27 mouse cellular contexts compared by ENCODE assay signal in the genomic region with DNA sequence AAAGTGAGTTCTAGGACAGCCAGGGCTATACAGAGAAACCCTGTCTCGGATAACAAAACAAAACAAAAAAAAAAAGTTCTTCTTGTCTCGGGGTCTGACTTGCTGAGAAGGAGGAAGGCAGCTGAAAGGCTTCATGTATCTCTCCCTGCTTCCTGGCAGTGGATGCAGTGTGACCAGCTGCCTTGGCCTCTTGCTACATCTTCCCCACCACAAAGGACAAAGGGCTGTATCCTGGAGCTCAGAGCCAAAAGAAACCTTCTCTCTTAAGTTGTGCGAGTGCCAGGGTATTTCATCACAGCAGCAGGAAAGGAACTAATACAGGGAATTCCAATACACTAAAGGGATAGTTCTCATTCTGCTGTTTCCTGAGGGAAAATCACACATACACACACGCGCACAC. TPM values are rescaled to one million over a fixed set of nuclear protein-coding genes. Genes with fewer than 3 reads are reported as not detected.
DNase-seq lines count a peak whose midpoint lies in the region; ATAC-seq lines count a peak whose summit lies in the region.
"Had no signal": no experiment of that assay in that cellular context is flagged by ENCODE, and none has a peak within 500 bp of the region (broad histone marks: within the 10 kb centered on the region; RNA-seq: fewer than 3 reads in every experiment).

No protein-coding gene starts in this region.

- no peaks in the 10 kb centered on the region for H3K9me3 ChIP-seq in forebrain, embryonic 12.5 days
- H3K9me3 ChIP-seq: embryonic facial prominence, embryonic 13.5 days; kidney, embryonic 15.5 days; limb, embryonic 13.5 days; liver, embryonic 13.5 days; midbrain, embryonic 10.5 days; midbrain, embryonic 15.5 days had no signal

- H3K27ac ChIP-seq in forebrain, embryonic 12.5 days: no peak overlapping the region
- H3K27ac ChIP-seq: embryonic facial prominence, embryonic 13.5 days; kidney, embryonic 15.5 days; left cerebral cortex, adult 2 months; limb, embryonic 13.5 days; liver, embryonic 13.5 days; macrophage; midbrain, embryonic 10.5 days; midbrain, embryonic 15.5 days had no signal

- DNase-seq in lung, postnatal 10 days: peak; percentile 34
- no peak for DNase-seq in lung, postnatal 36 days
- peak; percentile 20 for DNase-seq in Muller cell, postnatal 12 days (ENCODE audit: inconsistent ontology term)
- DNase-seq in fat pad, adult 2 months (ENCODE audit: extremely low read depth, low read depth, low spot score): peak; percentile 36
- no peak for DNase-seq in heart, postnatal 10 days
- no peak for DNase-seq in frontal cortex, postnatal 36 days (ENCODE audit: low spot score in 2 of 2)
- DNase-seq: adrenal gland, postnatal 10 days; cerebellum, adult 9-11 months; forebrain, postnatal 0 days; gastrocnemius, postnatal 36 days; kidney, adult 18-20 months; kidney, postnatal 25 days; liver, embryonic 13.5 days; lung, embryonic 14.5 days; right cerebral cortex, postnatal 25 days; spleen, adult 18-20 months; thymus, postnatal 14 days had no signal

- 89% methylated on average over 5 of the region's 5 CpGs for WGBS in forebrain, embryonic 12.5 days

- H3K9ac ChIP-seq in forebrain, embryonic 12.5 days: no peak overlapping the region
- H3K9ac ChIP-seq: embryonic facial prominence, embryonic 13.5 days; forebrain, postnatal 0 days; kidney, embryonic 15.5 days; limb, embryonic 13.5 days; liver, embryonic 13.5 days; lung, embryonic 14.5 days; midbrain, embryonic 15.5 days had no signal

- ATAC-seq in forebrain, embryonic 12.5 days (ENCODE audit: low FRiP score): no peak
- ATAC-seq: activated CD4-positive, CD25-positive, alpha-beta regulatory T cell, adult 4 months; forebrain, postnatal 0 days; hindbrain, embryonic 16.5 days; midbrain, embryonic 15.5 days had no signal

- H3K36me3 ChIP-seq in forebrain, embryonic 12.5 days (replicated peaks): no peaks in the 10 kb centered on the region
- H3K36me3 ChIP-seq: embryonic facial prominence, embryonic 13.5 days; kidney, embryonic 15.5 days; limb, embryonic 13.5 days; liver, embryonic 13.5 days; midbrain, embryonic 10.5 days; midbrain, embryonic 15.5 days had no signal

- intact Hi-C loops in heart, postnatal 10 days (cut with DNase I): no loop called here

- no peak overlapping the region for H3K4me2 ChIP-seq in forebrain, embryonic 12.5 days
- H3K4me2 ChIP-seq: embryonic facial prominence, embryonic 13.5 days; kidney, embryonic 15.5 days; limb, embryonic 13.5 days; liver, embryonic 13.5 days; lung, embryonic 14.5 days; midbrain, embryonic 15.5 days had no signal

- H3K4me1 ChIP-seq in forebrain, embryonic 12.5 days: peaks cover 2% of the 10 kb centered on the region; the same call in 1 of the 2 replicates
- H3K4me1 ChIP-seq: kidney, embryonic 15.5 days; limb, embryonic 13.5 days; liver, embryonic 13.5 days had no signal

- no peak overlapping the region for H3K4me3 ChIP-seq in forebrain, embryonic 12.5 days (replicated peaks)
- H3K4me3 ChIP-seq: embryonic facial prominence, embryonic 13.5 days; kidney, embryonic 15.5 days; left cerebral cortex, adult 2 months; limb, embryonic 13.5 days; liver, embryonic 13.5 days; midbrain, embryonic 10.5 days; midbrain, embryonic 15.5 days had no signal

- 0 out of 2 replicates have a peak, but pooled peaks cover 3% of the 10 kb centered on the region for H3K27me3 ChIP-seq in forebrain, embryonic 12.5 days
- H3K27me3 ChIP-seq: embryonic facial prominence, embryonic 13.5 days; limb, embryonic 13.5 days; midbrain, embryonic 15.5 days had no signal

RNA-seq across cellular contexts. Expression of gene Dync1li1, which starts 10.0 kb away (rescaled TPM):
- total RNA-seq in heart, postnatal 10 days (2021): 10 to 100 TPM; 84.8 to 91.7 TPM
- 101 and 104 TPM in 2 replicates for polyA plus RNA-seq in forebrain, embryonic 12.5 days (2016; fragmentation: Nextera tagmentation; extraction: Ambion mirVana)

RNA-seq across cellular contexts. Expression of gene Cnot10, which starts 38.6 kb away (rescaled TPM):
- 10 to 100 TPM; 27.4 to 28.2 TPM for total RNA-seq in heart, postnatal 10 days (2021)
- polyA plus RNA-seq in forebrain, embryonic 12.5 days (2016; fragmentation: Nextera tagmentation; extraction: Ambion mirVana): 67.9 and 70.6 TPM in 2 replicates

RNA-seq across cellular contexts. Expression of gene Cmtm6, which starts 52.3 kb away (rescaled TPM):
- total RNA-seq in heart, postnatal 10 days (2021): 10 to 100 TPM; 34.5 to 37.8 TPM
- 25.4 and 25.6 TPM in 2 replicates for polyA plus RNA-seq in forebrain, embryonic 12.5 days (2016; fragmentation: Nextera tagmentation; extraction: Ambion mirVana)

Comparison
In these comparisons a context has a peak if more than half of its experiments do, and no peak if none do; other contexts are left out.
1. DNase-seq: peak in lung, postnatal 10 days (single experiment), Muller cell, postnatal 12 days (single experiment) and fat pad, adult 2 months (single experiment); none in lung, postnatal 36 days (single experiment), heart, postnatal 10 days (0 of 2) and frontal cortex, postnatal 36 days (0 of 2).